Mouse (Mus musculus) gastrocnemius, adult 8-10 months (tissue): ENCODE results near the gene Grm4. TPM values are rescaled to one million over a fixed set of nuclear protein-coding genes. Genes with fewer than 3 reads are reported as not detected.

ENCODE experiments used
- DNase-seq, 2 experiments: peaks; one replicate each; pipeline ENCODE4 v3.0.0; 2022; ENCODE audit warnings: low spot score in 2 of 2
- total RNA-seq, 4 experiments: library from RNA; stranded (reverse); gene quantifications; 2 replicates each; pipeline ENCODE4 v1.2.4; 2022

The Grm4 gene
- total RNA-seq, 4 experiments from 2014 or later, result 0.11 TPM; not detected in 3

DNA sequence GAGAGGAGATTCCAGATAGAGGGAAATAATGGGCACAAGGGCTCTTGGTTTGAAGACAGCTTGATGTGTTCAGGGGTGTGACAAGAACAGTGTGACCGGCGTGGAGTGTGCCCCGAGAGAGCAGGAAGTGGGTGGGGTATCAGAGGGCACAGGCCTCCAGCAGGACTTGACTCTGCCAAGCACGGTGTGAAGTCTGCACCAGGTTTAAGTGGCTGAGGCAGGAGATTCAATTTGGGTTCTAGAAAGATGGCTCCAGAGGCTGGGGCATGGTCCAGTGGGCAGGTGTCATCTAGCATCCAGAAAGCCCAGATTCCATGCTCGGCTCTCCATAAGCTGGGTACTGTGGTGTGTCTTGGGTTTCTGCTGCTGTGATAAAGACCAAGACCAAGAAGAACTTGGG lies 23.4 kb downstream of the Grm4 start:
- DNase-seq, result no peak

DNA sequence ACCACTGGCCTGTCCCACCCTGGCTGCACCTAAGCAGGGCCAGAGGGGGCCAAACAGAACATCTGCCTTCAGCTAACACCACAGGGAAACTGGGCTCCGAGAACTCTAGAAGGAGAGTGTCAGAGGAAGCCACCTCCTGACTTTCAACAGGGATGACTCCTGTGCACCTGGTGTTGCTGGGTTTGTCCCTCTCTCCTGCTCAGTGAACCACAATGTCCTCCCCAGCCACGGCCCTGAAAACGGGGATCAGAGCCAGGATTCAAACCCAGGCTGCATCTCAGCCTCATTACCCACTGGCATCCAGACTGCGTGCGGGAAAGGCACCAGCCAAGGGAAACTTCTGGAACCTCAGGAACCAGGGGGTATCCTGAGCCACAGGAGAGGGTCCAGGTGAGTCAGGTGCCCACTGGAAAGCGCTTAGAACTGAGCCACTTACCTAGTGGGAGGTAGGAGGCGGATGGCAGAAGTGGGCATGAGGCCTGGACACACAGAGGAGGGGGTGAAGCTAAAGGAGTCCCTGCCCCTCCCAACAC lies 26.1 kb downstream of the Grm4 start:
- no peak for DNase-seq

DNA sequence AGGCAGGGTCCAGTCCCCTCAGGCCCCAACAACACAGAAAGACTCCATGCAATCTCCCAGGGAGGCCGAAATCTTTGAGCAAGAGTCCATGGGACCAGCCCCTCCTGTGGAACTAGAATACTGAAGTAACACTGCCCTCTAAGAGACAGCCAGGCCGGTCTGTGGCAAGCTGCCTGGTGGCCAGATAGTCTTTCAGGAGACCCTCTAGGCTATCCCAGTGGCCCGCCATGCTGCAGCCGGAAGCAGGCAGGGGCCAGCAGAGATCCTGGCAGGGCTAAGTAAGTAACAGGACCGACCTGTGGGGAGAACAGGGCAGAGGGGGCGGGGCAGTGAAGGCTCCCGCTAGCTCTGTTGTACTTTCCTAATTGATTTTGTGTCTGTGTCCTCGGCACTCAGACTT lies 27.2 kb downstream of the Grm4 start:
- no peak for DNase-seq

DNA sequence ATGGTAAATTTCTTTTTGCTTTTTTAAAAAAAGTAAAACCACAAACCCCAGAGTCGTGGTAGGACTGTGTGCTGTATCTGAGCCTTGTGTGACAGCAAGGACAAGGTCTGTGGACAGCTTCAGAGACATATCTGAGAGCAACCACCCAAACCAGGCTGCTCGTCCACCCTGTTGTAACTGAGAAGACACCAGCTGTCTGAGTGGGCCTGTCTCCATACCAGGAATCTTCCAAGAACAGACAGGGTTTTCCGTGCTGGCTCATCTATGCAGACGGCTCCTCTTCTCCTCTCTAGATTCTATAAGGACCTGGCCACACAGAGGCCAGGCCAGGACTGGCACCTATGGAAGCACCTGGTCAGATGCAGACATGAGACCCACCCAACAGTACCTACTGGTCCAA lies 27.8 kb downstream of the Grm4 start:
- no peak for DNase-seq

DNA sequence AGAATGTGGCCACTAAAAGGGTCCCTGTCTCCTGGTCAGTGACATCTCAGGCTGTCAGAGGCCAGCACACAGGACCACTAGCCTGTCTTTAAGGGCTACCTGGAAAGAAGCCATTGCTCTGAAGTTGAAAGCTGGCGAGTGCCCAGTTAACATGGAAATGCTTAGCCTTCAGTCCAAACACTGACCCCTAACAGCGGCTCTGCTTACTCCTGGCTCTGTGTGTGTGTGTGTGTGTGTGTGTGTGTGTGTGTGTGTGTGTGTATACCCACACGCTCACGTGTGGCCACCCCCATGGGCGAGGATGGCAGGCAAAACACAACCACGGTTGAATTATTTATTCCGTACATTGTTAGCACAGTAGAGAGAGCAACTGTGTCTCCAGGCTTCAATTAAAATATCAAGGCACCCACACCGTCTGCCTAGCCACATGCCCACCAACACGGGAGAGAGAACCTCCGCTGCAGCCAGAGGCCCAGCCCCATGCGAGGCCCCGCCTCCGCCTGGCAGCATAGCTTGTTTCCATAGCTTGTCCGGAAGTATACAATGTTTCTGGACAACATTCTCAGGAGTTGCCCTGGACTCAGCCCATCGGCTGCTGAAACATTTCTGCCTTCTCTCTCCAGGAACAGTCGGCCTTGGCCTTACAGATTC lies 32.9 kb downstream of the Grm4 start:
- DNase-seq, result no peak

DNA sequence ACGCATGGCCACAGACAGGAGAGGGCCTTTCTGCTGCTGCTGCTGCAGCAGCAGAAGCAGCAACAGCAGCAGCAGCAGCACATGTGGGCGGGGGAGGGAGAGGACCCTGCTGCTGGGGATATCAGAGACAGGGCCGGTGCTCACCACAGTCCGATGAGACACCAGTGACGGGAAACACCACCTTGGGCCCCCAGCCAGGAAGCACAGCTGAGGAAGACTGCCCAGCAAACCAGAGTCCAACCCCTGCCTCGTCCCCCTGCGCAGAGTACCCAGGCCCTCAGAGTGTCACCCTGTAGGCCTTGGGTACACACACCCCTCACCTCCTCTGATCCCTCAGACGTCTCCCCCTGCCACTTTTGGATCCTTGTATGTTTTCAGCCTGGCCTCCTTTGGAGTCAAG lies 35.3 kb downstream of the Grm4 start:
- DNase-seq, result no peak

DNA sequence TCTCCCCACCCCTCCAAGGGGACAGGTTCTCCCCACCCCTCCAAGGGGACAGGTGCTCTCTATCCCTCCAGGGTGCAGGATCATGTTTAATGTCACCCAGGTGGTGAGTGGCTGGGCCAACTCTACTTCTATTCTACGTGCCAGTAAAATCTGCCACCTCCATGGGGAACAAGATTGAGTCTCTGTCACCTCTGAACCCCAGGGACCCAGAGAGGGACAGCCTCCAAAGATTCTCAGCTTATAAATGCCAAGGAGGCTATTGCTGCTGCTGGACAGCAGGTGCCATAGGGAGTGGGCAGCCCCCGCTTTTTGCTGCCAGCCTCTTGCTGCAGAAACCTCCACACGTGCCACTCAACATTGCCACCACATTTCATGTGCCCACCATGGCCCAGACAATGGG lies 37.6 kb downstream of the Grm4 start:
- DNase-seq, result no peak

DNA sequence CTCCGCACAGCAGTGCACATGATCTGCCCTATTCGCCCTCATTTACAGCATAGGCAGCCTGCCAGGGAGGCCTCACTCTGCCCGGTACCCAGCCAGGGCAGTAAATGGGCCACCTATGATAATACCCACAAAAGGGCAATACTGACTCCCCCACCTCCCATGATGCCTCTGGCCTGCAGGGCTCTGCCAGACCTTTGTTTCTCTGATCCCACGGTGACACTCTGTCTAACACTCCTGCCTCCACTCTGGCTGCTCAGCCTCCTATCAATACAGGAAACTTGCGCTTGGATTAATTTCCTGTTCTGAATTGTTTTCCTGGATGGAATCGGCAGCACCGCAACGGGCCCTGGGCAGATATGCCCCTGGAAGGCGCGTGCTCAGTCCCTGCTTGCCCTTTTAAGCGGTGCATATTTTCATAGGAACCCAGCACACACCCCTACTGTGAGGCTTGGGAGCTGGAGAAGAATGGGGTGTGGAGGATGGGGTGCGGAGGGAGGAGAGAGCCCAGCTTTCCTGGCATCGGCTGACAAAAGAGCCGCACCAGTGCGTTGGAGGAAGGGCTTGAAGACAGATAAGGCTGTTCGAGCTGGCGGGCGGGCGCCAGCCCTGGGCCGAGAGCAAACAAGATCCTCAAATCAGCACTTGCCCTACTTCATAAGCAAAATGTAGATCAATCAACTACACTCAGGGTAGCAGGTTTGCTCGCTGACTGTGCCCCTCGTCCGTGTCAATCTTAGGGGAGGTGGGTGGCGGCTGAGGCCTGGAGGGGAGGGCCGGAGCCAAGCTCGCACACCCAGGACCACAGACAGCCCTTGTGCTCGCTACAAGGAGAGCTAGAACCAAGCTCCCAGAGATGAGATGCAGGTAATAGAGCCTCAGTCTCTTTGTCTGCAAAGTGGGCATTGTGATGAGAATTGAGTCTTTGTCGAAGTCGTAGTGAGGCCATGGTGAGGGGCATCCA lies 40.8 kb downstream of the Grm4 start:
- DNase-seq, result no peak

DNA sequence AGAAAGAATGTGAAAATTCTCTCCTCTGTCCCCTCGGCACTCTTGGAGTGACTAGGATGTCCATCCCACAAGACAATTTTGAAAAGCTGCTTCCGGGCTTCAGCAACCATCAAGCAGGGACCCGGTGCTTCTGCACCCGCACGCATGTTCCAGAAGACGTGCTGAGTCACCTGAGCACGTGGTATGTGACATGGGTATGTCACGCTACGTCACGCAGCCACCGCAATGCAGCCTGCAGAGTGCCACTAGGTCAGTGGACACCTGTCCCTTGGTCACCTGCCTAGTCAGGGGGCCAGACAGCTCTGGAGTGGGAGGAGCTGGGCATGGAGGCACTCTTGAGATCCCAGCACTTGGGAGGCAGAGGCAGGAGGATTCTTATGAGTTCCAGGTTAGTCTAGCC lies 45.6 kb downstream of the Grm4 start:
- no peak for DNase-seq

DNA sequence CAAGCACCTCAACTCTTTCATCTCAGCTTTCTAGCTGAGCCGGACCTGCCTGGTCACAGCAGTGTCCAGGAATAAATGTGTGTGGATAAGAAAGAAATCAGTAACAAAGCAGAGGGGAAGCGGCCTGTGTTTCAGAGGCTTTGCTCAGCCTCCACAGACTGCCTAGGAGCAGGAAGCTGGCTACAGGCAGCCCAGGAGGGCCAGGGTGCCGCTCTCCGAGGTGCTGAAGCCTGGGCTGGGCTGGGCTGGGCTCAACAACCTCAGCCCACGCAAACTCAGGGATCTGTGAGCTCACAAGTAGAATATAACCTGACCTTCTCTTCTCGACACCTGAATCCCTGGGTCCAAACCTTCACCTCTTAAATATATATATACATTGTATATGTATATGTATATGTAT lies 54.6 kb downstream of the Grm4 start:
- DNase-seq, result no peak

DNA sequence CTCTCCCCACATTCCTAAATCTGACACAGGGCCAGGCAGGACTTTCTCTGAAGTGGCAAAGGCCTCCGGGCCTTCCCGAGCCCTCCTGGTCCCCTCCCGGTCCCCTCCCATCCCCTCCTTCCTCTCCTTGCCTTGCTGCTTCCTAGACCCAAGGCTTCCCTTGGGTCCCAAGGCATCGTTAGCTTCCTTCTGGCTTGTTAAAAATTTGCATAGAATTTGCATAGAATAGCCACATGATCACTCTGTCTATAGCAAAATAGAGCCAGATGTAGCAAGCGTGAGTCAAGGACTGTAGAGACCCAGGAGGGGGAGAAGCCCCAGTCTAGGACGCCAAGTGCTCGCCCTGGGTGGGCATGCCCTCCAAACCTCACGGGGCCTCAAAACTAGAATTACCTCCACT lies 55.3 kb downstream of the Grm4 start:
- DNase-seq, result no peak

DNA sequence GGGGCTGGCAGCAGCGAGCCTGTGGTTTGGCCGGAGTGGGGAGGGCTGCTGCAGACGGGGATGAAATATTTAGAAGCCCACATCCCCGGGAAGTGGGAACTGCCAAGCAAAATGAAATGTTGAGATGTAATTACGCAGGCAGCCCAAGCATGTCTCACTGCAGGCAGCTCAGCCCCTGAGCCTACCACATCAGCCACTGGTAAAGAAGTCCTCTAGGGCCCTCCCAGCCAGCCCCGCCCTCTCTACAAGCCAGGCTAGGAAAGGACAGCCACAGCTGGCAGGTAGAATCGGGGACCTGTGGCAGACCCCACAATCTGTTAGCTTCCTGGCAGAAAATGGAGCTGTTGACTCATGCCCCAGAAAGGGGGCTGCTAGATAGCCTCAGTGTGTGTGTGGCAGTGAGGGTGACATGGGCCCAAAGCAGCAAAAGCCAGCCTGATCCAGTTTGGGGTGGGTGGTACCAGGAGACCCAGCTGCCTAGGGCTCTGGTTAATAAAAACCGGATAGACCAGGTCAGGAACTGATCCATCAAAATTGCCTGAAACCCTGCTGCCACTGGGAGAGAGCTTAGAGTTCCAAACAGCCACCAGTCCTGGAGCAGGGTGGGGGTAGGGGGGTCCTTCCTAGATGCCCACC lies 56.8 kb downstream of the Grm4 start:
- DNase-seq, result no peak

DNA sequence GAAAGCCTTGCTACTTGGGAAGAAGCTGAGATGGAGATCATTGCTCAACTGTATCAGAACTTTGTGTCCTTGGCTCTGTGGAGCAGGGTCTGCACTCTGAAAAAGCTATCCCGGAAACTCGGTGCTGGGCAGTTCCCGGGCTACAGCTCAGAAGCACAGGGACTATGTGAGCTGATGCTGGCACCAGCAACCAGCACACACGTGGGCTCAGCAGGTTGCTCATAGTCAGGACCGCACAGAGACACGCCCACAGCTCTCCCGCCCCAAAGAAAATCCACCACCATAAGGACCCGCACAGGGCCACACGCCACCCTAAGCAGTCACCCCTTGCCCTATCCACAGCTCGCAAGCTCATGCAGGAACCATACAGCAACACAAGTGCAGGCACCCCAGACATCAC lies 61.2 kb downstream of the Grm4 start:
- no peak for DNase-seq

DNA sequence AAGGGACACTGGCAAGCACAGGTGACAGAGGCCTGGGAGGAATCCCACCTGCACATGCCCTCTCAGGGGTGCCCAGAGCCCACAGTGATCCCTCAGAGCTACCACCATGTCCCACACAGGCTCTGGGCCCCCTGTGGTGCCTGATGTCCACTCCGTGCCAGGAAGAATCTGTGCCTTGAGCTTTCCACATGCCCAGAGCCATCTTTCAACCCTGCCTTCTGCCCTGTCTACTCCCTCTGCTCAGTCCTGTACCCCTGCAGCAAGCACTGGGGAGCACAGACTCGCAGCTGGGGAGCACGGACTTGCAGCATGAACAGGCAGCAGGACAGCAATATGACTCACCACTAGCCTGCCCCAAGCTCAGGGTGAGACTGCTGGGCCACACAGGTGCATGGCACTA lies 62.0 kb downstream of the Grm4 start:
- no peak for DNase-seq

DNA sequence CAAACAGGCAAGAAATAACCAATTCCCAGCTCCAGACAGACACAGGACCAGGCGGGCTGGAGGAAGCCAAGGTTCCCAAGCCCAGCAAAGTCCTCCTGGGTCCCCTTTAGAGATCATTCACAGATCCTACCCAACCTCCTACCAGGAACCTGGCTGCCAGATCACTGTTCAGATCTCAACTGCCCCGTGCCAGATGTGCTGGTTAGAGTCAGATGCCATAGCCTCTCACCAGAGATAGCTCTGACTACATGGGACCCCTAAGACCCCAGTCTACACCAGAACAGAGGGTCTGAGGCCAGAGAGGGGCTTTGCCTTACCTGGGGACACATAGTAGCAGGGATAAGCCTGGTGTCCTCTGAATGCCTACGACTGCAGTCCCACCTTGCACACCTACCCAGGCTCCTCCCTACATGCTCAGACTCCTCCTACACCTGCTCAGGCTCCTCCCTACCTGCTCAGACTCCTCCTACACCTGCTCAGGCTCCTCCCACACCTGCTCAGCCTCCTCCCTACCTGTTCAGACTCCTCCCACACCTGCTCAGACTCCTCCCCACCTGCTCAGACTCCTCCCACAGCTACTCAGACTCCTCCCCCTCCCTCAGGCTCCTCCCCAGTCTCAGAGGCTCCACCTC lies 63.2 kb downstream of the Grm4 start:
- DNase-seq, result no peak

DNA sequence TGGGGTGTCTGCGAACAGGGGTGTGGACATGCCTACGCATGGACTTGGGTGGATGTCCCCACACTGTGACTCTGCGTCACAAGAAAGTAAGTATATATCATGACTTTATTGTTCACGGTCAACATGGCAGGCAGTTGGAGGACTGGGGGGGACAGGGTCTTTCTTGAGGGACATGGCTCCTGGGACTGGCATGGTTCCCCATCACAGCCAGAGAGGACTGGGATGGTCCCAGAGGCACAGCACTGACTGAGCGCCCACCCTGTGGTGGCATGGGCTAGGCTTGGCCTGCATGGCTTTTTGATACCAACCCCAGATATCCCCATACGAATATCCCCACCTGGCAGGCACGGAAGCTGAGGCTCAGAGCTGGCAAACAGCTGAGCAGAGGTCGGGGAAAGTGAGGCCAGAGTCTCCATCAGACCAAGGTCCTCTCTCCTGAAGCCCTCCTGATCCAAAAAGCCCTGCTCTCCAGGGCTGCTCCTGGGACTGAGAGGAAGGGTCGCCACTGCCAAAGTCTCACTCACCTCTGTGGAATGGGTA lies 64.1 kb downstream of the Grm4 start:
- DNase-seq, result no peak

DNA sequence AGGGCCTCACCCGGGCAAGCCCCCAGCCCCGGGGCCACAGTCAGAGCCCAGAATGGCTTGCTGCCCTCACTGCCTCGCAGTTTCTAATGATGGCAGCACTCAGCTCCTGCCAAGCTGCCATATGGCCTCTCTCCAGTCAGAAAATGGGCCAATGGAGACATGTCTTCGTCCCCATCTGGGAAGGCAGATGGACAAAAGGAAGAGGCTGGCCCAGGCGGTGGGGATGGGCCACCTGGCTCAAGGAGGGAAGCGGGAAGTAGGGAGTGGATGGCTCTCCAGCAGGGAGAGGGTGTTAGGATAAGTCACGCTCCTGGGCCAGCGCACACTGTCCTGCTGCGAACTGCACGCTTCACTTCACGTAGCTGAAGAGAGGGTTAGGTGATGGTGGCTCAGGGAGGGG lies 64.8 kb downstream of the Grm4 start:
- no peak for DNase-seq

DNA sequence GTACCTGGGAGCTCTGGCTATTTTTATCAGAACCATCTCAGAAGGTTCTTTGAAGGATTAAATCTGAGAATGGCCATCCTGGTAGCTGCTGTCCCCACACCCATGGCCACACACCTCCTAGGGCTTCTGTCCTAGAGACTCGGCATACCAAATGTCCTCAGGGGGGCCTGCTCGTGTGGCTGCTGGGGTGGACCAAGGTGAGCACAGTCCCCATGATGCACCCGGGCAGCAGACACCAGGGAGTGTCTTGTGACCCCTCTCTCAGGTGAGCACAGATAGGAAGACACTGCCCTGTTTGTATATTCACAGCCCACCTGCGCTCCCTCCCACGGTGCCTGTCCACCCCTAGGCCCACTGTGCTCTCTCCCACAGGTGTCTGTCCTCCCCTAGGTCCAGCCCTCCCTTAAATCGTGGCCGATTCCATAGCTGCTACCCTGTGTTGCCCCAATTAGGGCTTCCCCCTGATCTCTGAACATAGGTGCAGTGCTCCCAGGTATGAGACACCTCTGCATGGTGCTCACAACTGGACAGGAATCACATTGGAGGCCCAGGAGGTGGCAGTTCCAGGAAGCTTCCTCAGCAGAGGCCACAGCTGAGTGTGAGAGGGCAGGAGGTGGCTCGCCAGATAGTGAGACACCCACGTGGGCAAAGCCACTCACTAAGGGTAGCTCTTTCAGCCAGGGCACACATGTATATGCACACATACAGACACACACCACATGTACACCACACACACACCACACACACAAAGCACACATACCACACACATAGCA lies 66.0 kb downstream of the Grm4 start:
- DNase-seq, result no peak

DNA sequence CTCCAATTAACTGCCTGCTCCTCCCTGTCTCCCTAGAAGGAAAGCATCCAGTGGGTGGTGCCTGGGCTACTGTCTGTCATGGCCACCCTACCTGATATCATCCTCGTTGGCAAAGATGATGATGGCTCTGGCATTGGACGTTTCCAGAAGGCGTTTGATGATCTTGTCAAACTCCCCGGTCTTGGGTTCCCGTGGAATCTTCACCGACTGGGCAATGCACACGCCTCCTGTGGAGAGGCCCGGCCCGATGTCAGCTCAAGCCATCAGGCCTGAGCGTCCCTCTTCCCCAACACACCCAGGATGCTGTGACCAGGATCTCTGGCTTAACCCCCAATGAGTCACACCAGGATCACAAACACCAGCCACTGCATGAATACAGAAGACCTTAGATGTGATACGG lies 66.8 kb downstream of the Grm4 start:
- DNase-seq, result no peak

DNA sequence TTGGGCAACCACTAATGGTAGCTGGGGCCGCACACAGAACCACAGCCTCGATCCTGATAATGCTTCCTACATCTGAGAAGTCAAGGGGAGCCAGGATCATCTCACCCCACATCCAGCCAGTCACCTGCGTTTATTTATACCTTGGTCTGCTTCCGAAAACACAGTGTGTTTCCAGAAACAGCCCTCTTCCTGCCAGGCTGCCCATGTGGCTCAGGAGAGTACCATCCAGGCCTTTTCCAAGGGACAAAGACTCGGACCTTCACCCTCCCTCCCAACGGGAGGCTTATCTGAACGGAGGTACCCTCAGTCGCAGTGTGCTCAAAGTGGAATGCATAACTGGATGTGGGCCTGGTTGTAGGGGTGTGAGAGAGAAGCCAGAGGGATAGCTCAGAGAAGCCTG lies 68.2 kb downstream of the Grm4 start:
- DNase-seq, result no peak

DNA sequence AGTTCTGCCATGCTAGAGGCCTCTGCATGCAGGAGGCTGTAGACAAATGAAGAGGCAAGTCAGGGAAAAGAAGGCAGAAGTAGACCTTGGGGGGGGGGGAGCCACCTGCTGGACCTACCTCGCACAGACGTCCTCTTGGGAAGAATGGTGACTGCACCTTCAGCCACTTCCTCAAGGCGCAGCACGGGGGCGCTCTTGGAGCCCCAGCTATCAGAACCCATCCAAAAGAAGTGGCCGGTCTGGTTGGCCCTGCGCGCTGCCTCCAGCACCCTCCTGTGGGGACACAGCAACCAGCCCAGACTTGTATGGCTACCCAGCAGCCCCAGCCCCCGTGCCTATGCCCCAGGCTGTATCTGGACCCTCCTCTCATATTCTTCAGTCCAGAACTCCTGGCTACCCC lies 69.4 kb downstream of the Grm4 start:
- DNase-seq, result no peak
